Mouse (Mus musculus) CH12.LX (cell line): ENCODE measurements at regions not wholly inside any gene's neighbourhood (a gene's known extent, or its start where the extent isn't known, plus 50 kb on each side); places are given as distances from the start of the nearest gene placed in this dataset.

Experiments used
- CHD2 ChIP-seq: IDR thresholded peaks from 2 replicates; pipeline ENCODE4 v1.6.1; 2011; ENCODE audit warnings: low read length, improper control_type of control experiment
- CTCF ChIP-seq, 2 experiments: IDR thresholded peaks in 1 of 2; conservative IDR thresholded peaks in 1 of 2; 2 replicates each; pipeline ENCODE4 v1.5.1; 2011 to 2012; ENCODE audit warnings: low read depth in 2 of 2, low read length in 2 of 2, improper control_type of control experiment in 1 of 2, inconsistent platforms in 1 of 2, mild to moderate bottlenecking in 1 of 2, moderate library complexity in 1 of 2
- MAX ChIP-seq: IDR thresholded peaks from 2 replicates; pipeline ENCODE4 v1.6.1; 2011; ENCODE audit warnings: low read length, improper control_type of control experiment
- MEF2A ChIP-seq: IDR thresholded peaks from 2 replicates; pipeline ENCODE4 v1.6.1; 2014; ENCODE audit warnings: low read depth, mild to moderate bottlenecking, inconsistent platforms, low read length, improper control_type of control experiment, borderline replicate concordance
- USF1 ChIP-seq: IDR thresholded peaks from 2 replicates; pipeline ENCODE4 v1.6.1; 2014; ENCODE audit warnings: low read depth, mild to moderate bottlenecking, inconsistent platforms, low read length, improper control_type of control experiment
- ZC3H11A ChIP-seq: IDR thresholded peaks from 2 replicates; pipeline ENCODE4 v1.6.1; 2012; ENCODE audit warnings: low read depth, mild to moderate bottlenecking, inconsistent platforms, low read length, improper control_type of control experiment

DNA sequence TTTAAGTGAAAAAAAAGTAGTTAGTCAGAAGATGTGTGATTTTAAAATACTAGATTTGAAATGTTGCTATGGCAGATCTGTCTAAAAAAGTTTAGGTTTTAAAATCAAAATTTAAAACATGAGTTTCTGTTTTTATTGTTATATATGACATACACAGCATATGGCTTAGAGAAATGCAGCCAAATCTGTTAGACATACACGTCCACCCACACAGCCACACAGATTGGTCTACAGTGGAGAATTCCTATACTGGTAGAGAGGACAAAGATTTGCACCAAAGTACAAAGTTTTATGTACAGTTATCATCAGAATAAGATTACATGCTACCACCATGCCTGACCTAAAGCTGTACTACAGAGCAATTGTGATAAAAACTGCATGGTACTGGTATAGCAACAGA is 87.1 kb upstream of the Parp8 start:
- TF ChIP-seq ZC3H11A, result no peak
- TF ChIP-seq MEF2A, result no peak
- no peak for TF ChIP-seq CHD2
- TF ChIP-seq CTCF (conservative IDR thresholded peaks at IDR 0.05 in 1 of 2, IDR thresholded peaks at IDR 0.05 in 1 of 2; ENCODE audit: low read depth in 2 of 2, low read length in 2 of 2), result no peak
- no peak for TF ChIP-seq USF1
- TF ChIP-seq MAX, result no peak
